Mouse (Mus musculus) kidney, postnatal 36 days (tissue): Measurements from ENCODE around the gene Dixdc1.
"Not testable (repeated sequence)": the region's sequence is repeated elsewhere in the genome, so short reads cannot be mapped to it uniquely, and the experiment has no call there.

Experiments used
- DNase-seq, 2 experiments: peaks; one replicate each; pipeline ENCODE4 v3.0.0; 2021 to 2022; ENCODE audit warnings: mixed read lengths in 2 of 2

Gene Dixdc1

DNA sequence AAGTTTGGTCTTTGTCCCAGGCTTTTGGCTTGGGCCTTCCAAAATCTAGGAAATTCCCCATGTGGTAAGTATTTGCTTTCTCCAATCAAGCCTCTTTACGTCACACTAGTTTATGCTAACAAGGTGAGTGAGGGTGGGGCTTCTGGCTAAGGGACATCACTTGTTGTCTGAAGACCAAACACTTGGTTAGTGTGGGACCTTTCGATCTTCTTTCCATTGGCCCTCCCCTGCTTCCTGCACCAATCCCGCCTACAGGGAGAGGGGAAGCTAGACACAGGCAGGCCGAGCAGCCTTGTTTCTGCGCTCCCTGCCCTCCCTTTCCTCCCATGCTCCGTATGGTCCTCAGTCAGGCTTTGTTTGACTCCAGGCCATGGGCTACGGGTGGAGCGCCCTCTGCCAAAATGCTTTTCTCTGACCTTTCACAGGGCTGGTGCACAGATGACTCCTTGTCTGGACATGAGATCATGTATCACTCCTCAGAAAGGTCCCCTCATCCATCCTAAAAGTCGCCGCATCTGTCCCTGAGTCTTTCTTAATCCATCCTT, 92.4 kb downstream of the Dixdc1 start:
- DNase-seq, result no peak

DNA sequence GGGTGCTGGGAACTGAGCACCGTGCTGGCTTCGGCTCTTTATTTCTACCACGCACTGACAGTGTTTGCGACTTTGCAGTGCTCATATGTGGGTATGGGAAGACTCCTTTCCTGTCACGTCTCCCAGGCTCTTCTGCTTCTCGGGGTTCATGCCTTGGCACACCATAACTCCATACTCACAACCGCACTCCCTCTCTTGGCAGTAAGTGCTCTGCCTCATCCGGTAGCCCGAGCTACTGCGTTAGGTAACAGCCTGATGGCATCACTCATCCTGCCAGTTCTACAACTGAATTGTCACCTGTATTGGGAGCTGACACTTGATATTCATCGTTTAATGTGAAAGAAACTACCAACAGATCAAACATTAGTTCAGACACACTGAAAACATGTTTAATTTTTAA, 105.0 kb downstream of the Dixdc1 start:
- no peak for DNase-seq

DNA sequence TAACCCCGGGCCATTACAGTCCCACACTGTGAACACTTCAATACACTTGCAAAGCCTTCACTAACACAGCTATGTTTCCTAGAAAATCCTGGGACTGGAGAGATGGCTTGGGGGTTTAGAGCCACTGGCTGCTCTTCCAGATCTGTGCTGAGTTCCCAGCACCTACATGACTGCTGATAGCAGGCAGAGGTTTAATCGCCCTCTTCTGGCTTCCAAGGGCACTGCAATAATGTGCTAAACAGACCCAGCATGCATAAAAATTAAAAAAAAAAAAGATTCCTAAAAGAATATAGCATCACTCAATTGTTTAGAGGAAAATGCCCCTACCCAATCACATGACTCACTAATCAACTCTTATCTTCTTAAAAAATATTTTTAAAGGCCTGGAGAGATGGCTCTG, 106.3 kb downstream of the Dixdc1 start:
- DNase-seq, result peak in 1 of 2 experiments; percentile 33

DNA sequence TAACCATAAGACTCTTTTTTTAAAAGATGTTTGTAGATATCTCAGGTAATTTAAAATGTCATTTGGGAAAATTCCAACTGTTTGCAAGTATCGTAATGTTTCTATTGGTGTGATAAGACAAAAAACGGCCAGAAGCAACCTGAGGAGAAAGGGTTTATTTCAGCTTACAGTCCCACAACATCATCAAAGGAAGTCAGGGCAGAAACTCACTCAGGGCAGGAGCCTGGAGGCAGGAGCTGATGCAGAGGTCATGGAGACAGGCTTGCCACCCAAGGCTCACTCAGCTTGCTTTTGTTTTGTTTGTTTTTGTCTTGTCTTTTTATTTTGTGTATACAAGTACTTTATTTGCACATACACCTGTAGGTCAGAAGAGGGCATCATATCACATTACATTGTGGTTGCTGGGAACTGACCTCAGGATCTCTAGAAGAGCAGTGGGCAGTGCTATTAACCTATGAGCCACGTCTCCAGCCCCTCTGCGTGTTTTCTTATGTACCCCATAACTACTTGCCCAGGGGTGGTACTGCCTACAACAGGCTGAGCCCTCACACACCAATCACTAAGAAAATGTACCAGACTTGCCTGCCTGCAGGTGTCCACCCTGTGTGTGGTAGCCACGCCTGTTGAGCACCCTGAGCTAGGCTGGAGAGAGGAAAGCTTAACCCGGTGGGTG, 107.2 kb downstream of the Dixdc1 start:
- DNase-seq, result no peak

DNA sequence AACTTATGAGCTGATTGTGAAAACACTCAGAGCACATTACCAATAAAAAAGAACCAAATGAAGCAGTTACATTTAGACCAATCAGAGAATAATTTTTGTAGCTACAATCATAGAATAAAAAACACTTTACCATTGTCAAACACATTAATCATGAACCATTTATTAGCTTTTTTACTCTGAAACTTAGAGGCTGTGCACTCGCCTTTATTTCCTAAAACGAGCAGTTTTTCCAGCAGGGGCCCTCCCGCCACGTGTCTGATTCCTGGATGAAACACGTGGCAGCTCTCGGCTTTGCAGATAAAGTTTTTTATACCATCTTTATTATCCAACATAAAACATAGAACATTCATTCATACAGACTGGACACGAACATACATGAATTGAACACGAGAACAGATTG, 108.4 kb downstream of the Dixdc1 start:
- not testable (repeated sequence) for DNase-seq

DNA sequence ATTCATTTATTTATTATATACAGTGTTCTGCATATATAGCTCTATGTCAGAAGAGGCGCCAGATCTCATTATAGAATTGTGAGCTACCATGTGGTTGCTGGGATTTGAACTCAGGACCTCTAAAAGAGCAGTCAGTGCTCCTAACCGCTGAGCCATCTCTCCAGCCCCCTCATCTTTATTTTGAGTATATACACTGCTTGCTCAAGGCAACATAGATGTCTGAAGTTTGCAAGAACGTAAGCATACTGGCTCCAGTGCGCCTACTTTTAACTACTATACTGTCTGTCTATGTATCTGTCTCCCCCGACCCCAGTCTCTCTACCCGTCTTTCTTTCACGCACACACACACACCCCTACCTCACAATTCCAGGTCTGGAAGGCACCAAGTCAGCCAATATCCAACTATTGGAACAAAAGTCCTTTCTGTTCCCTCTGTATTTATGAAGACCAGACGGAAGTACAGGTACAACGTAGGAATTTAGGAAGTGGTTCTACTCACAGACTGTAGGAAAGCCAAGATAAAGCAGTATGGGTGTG, 121.5 kb downstream of the Dixdc1 start:
- DNase-seq, result no peak

DNA sequence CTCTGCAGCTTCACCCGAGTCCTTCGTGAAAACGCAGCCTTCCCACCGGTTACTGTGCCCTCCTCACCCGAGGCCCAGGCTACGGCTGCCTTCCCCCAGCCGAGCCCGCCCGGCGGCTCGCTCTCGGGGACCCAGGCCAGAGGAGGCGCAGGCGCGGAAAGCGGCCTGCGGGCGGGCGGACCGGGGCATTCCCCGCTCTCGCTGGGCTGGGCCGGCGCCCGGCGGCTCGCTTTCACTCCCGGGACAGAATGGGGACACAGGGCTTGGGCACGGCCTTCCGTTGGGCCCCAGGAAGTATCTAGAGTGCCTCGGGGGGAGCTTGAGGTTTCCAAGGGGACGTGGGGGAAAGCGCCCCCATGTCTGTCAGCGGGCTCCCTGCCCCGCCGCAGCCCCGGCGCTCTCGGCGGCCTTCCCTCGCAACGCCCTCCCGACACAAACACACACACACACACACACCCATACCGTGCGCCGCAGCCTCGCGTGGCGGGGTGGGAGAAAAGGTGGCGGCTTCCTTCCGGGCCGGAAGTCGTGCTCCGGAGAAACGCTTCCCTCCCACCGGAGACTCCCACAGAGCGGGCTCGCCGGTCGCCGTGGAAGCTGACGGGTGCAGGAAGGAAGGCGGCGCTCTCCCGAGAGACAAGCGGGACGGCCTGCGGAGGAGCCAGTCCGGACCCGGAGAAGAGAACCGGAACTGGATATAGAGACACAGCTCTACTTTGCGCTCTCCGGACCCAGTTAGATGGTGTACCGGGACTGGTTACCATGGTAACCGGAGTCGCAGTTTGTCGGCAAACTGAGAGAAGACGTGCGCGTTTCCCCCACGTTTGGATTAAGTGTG, 122.3 kb downstream of the Dixdc1 start, which contains the start of the genes Pih1d2 and Nkapd1:
TSS of gene Pih1d2 (plus strand) at position 556 of the 838 bp plus-strand sequence.
TSS of gene Nkapd1 (minus strand) at position 699 of the 838 bp plus-strand sequence.
- DNase-seq, result peak; percentile 89 to 90

DNA sequence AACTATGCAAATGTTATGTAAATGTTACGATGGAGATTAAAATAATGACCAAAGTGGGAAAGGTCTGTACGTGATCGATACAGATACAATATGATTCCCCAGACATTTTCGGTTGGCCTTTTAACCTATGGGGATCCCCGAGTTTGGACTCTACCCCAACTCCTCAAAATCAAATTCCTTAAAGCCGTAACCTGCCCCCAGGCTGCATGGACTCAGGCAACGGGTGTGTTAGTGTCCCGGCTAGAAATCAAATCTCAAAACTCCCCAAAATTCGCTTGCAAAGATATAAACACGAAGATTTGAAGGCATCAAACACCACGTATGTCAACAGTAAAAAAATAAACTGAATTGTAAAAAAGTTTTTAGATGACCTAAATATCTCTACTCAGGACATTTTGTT, 123.2 kb downstream of the Dixdc1 start:
- no peak for DNase-seq
